Mouse (Mus musculus): Measurements from ENCODE around the gene Cask.

The Cask gene

DNA sequence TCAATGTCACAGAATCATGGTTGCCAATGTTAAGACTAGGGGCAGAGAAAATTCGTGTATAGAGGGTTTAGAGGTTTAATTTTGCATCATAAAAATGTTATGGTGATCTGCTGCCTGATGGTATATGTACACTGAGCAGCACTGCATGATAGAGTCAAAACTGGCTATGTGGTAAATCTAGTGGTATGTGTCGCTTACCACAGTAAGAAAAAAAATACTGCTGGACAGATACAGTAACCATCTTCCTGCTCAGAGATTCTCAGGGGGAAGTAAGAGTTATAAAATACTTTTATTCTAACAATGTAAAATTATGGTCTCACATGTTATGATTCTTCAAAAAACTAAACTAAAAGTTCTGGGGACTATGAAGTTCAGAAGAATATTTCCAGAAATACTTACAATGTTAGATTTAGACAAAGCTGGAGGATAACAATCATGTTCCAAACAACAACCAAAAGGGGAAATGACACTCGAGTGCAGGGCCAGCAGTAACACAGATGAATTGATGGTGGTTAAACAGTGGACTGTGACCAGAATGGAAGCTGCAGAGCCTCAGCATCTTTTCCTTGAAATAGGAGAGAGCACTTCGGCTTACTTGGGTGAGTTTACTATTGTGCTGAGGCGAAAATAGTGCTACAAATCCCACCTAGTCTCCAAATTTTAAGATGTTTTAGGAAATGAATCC lies 219.4 kb downstream of the Cask start, which contains the start of gene Gpr34:
TSS of gene Gpr34 (plus strand) at position 491 of the 685 bp plus-strand sequence.
- no peak for DNase-seq (ENCODE audit: low spot score in 2 of 2)

DNA sequence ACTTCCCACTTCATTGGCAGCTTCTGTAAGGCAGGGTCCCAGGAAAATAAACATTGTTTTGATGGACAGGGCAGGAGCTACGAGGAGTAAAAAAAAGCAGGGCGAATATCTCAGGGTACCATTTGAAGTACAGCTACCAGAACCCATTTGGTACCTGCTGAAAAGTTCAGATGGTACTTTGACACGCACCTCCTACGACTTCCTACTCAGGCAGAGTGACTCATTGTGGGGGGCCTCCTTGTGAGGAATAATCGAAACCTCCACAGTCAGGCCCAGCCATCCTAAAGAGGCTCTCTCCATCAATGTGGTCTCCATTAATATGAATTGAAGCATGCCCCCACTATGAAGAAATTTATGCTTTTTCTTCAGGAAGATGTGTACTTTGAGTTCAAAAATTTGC lies 228.5 kb downstream of the Cask start:
- no peak for DNase-seq (ENCODE audit: low spot score in 2 of 2)

DNA sequence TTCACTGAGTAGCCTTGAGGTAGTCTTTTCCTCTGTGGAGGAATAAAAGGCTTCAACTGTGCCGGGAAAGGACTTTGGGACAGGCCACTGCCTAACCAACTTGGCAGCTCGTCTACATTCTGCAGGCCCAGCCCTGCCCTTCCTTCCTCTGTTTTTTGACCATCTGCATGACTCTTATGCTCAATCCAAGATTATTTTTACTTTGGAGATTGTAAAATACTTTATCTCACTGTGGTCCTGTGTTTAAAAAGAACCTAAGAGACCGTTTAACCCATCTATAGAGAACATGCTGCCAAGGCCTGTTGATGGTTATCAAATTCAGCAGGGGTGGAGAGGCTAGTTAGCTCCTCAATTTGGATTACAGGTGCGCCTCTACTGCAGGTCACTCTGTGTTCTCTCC lies 229.7 kb downstream of the Cask start:
- DNase-seq (ENCODE audit: low spot score in 2 of 2) = no peak

DNA sequence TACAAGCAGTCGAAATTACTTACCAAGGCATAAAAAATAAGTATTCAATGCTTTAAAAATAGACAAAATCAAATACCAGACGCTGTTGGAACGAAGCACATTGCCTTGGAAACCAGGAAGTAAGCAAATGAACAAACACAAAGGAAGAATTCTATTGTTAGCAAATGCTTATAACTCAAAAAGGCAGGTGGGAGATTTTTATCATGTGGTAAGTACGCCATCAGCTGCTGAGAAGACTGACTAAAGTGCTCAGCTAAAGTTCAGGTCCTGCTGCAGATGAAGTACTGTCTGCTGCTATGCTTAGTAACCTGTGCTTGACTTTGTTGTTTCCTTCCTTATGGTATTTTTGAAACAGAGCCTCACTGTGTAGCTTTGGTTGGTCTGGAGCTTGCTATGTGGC lies 232.7 kb downstream of the Cask start:
- DNase-seq (ENCODE audit: low spot score in 2 of 2) = no peak

DNA sequence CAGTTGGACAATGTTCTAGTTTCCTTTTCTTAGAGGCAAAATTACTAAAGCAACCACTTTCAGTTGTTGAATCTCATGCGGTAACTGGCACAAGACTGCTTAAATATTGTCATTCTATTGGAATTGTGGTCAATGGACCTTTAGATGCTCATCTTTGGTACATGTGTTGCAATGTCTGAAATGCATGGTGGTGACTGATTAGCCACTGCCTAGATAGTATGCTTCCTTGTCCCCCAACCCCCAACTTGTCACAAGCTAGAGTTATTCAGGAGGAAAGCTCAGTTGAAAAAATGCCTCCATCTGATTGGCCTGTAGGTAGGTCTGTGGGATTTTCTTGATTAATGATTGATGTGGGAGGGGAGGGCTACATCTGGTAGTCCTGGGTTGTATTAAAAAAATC lies 233.9 kb downstream of the Cask start:
- no peak for DNase-seq (ENCODE audit: low spot score in 2 of 2)

DNA sequence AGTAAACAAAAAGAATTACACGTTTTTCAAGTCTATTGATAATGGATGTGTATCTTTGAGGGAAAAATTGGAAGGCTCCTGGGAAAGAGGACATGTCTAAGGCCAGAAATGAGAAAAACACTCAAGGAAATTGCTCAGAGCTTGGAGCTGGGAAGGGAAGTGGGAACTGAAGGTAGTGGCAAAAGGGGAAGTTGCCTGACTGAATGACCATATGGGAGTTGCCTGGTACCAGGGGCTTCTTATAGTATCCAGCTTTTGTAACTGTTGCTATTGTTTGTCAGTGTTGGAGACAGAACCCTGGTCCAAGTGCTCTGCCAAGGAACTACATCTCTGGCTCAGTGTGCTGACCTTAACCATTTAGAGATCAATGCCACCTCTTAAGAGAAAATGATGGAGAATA lies 234.4 kb downstream of the Cask start:
- no peak for DNase-seq (ENCODE audit: low spot score in 2 of 2)

DNA sequence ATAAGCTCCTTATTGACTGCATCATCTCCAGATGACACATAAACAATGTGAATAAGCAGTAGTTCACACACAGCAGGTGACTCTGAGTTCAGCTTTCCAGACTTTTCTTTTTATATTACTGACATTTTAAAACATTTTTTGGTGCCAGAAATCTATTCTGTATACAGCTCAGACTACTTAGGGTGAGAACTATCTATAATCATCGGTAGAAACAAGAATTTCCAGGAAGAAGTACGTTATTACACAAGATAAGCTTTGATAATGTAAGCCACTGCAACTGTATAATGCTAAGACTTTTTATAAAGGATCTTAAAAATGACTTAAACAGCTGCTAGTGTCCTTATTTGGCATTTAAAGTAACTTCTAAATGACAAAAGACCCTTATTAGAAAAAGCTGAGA lies 239.1 kb downstream of the Cask start:
- no peak for DNase-seq (ENCODE audit: low spot score in 2 of 2)

DNA sequence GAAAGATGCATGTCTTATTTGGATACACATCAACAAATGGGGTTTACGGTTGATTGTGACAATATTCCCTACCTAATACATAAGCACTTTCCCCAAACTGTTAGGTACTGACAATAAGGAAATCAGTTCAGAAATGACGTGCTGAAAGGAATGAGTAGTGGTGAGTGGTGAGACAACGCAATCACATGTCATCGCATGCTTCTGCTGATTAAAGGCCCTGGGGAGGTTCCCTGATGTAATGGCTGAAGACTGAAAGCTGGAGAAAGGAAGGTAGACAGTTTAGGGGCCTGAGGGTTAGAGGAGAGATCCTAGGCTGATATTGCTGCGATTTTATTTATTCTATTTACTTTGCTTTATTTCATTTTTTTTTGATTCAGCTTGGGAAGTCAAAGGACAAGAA lies 240.1 kb downstream of the Cask start:
- no peak for DNase-seq (ENCODE audit: low spot score in 2 of 2)

DNA sequence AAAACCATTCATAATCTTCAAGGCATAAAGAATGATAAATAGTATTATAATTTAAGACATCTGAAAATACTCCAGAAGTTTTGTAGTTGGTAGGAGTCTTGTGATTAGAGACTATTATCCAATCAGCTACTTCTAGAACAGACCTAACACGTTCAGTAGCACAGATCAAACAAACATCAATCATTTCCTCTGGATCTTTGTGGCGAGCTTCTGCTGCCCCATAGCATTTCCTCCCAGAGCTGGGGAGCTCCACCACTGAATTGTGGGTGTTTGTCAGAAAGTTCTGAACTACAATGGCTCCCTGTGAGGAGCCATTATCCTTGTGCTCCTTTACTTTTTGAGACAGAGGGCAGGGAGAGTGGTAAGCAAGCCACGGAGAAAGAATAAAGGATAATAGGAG lies 243.4 kb downstream of the Cask start:
- no peak for DNase-seq (ENCODE audit: low spot score in 2 of 2)

DNA sequence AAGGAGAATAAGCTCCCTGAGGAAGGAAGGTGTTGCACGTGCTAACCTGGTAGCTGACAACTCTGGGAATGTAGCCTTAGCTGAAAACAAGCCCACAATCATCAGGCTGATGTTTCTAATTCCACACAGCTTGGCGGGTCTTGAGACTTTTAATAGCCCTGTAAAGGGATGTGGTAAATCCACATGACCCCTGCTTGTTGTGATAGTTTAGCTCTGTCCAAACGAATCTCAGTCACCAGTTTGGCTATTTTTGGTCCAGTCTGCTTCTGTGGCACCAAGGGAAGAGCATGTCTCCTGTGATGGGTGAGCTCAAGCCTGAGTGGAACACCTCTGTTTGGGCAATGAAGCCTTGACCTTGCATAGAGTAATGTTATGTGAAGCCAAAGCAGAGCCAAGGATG lies 244.4 kb downstream of the Cask start:
- DNase-seq (ENCODE audit: low spot score in 2 of 2) = no peak

DNA sequence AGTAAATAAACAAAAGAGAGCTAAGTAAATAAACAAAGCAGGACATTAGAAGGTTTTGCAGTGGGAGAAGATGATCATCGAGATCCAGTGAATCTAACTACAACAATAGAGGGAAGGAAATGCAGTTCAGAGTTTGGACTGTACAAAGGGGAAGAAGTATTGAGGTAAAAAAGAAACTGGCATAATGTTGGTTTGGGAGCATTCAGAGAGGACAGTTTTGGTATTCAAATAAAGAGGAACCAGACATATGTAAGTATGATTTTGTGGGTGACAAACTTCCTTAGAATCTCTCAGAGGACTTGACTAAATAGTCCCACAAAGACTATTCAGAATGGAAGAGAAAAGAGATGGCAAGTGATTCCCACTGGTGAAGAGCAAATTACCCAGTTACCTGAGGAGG lies 251.2 kb downstream of the Cask start:
- no peak for DNase-seq (ENCODE audit: low spot score in 2 of 2)

DNA sequence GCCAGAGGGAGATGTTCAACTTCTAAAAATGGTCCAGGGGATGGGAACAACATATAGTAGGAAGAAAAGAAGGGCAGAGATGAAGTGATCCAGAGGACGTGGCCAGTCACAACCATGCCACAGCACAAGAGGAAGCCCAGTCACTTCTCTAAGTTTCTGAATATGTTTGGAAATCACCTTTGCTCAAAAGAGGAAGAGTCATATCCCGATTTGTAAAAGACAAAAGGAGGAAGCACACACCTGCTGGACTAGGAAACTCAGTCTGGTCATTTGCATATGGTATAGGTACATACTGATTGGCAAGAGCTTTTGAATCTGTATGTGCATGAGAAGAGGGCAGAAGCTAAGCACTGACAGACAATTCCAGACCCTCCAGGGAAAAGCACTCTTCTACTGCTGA lies 251.8 kb downstream of the Cask start:
- DNase-seq (ENCODE audit: low spot score in 2 of 2) = no peak

DNA sequence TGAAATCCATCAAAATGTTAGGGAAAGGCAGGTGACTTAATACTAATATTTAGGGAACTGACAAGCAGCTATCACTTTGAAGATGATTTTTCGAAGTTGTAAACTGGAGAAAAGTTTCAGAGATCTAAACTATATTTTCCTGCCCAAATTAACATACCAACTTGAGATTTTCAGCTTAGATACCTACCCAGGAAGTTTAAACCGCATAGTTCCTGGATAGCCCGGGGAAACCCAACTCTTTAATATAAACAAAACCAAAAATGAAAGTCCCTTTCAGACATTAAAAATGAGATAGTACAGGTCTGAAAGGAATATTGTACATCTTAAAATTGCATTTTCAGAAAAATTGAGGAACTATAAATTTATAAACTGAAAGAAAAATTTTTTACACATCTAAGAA lies 273.5 kb downstream of the Cask start:
- no peak for DNase-seq (ENCODE audit: low spot score in 2 of 2)

DNA sequence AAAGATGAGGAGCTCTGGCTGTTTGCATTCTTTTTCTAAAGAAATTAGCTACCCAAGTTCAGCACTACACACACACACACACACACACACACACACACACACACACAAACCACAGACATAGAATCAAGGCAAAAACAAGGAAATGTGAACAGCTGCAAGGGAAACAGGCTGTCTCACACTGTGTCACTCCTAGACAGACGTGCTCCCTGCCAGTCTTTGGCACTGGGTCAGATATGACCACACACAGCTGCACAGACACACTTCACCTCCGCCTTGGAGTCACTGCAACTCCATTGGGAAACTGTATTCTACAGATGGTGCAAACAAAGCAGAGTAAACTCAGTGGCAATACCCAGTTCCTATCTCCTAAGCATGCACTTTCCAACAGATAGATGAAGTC lies 274.6 kb downstream of the Cask start:
- DNase-seq (ENCODE audit: low spot score in 2 of 2) = no peak

DNA sequence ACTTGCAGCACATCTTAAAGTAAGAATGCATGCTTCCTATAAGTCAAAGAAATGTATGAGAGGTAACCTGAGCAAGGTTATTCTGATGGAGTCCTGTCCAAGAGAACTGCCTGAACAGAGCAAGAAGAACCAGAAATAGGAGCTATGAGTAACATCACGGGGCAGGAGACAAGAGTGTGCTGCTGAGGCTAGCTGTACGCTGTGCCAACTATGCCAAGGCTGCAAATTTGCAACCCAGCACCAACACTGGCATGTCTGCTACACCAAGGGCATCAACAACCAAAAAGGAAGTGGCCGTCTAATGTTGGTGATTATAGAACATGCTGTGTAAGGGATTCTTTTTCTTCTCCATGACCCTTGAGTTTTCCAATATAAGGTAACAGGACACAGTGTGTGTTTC lies 276.3 kb downstream of the Cask start:
- no peak for DNase-seq (ENCODE audit: low spot score in 2 of 2)

DNA sequence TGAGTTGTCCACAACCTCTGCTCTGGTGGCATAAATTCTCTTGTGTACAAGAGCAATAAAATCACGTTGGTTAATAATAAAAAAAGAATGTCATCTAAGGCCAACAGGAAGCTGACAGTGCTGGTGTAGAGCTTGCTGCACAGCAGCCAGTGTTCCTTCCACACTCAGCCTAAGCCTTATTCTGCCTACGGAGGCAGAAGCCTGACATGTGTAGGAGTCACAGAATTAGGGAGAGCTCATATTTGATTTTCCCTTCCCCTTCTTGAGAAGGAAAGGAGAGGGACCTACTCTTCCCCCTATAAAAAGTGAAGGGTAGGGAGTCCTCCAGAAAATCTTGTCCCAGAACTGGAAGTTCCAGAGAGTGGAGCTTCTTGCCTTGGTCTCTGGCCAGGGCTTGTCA lies 276.9 kb downstream of the Cask start:
- no peak for DNase-seq (ENCODE audit: low spot score in 2 of 2)

DNA sequence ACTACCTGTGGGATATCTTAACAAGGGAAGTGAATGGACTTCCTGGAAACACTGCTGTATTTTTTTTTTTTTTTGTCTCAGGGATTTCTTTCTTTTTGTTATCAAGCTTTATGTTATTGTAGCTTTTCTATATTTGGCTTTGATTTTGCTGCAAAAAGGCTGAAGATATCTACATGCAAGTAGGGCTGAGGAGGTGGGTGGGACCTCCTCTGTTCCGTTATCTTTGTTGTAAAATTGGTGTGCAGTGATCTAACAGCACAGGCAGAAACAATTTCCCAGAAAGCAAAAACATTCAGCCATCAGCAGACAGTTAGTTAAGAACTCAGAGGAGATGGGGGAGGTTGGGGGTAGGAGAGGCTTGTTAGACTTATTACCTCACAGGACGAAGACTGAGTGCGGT lies 296.7 kb downstream of the Cask start:
- DNase-seq (ENCODE audit: low spot score in 2 of 2) = no peak

DNA sequence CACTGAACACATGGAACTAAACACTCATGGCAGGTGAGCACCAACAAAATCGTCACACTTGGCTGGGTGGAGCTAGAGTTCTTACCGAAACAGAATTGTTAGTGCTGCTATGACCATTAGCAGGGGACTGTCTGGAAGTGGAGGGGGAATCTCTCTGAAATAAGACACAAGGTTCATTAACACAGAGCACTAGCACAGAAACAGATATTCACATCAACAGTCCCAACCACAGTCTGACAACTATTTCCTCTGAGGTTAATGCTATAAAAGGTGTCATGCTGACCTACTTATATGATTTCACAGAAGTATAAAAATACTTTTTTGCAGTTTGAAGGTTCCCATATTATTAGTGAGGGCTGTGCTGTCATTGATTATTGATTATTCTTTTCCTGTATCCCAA lies 298.9 kb downstream of the Cask start:
- DNase-seq (ENCODE audit: low spot score in 2 of 2) = no peak

DNA sequence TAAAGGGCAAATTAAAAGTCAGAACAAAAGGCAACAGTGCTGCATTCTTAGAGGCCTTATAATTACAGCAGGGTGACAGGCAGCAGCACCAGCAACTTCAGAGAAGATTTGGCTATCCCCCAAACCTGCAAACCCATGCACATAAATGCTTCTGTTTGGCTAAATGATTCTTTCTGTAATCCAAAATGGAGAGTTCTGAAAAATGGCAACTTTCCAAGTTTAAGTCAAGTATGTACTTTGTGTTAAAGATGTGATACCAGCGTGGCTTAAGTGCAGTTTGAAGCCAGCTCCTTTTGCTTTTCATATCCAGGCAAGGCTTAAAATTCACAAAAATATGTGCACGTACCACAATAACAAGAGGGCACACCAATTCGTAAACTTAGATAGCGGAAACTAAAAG lies 299.6 kb downstream of the Cask start:
- DNase-seq (ENCODE audit: low spot score in 2 of 2) = no peak

DNA sequence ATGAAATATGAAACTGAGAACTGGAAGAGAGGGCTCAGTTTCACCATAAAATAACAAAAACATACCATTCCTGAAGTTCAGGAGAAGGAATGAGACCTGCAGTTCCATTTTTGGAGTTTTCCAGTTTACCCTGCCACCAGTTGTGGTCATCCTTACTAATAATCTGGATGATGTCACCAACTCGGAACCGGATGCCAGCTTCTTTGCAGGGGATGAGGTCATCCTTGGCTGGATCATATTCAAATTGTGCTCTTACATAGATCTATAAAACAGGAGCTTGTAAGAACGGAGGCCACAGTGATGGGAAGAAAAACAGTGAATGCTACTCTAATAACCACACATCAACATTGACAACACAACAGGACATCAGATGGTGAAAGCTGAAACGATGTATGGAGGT lies 302.1 kb downstream of the Cask start:
- no peak for DNase-seq (ENCODE audit: low spot score in 2 of 2)

DNA sequence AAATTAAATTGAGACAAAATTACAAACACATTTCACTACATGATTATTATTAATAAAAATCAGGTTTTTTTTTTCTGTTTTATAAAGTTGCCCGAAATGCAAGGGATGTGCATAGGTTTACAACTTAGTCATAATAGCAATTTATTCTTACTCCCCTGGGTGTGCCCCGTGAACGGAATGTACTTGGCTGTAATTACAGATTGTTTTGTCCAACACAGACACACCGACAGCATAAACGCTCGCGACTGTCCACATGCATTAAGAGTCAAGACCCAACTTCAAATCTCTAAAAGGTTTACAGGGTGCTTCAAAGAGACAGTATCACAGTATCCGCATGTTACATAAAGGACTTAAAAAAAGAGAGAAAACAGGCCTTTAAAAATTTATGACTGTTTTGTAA lies 329.9 kb downstream of the Cask start:
- no peak for DNase-seq (ENCODE audit: low spot score in 2 of 2)

DNA sequence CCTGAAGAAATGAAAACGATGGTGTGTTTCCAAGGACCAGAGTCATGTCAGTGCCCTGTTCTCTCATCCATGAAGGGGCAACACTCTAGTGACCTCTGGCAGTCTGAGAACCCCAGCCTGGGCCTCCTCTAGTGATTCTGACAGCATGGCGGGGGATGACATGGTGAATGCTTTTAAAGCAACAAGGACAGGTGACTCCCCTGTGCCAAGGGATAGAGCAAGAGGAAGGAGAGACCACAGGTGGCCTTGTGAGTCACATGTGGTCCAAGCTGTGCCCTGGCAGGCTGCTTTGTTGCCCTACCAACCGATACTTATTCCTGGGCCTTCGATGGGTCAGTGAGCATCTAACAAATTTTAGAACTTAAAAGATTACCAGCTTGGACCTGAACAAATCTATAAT lies 330.6 kb downstream of the Cask start:
- DNase-seq (ENCODE audit: low spot score in 2 of 2) = no peak

DNA sequence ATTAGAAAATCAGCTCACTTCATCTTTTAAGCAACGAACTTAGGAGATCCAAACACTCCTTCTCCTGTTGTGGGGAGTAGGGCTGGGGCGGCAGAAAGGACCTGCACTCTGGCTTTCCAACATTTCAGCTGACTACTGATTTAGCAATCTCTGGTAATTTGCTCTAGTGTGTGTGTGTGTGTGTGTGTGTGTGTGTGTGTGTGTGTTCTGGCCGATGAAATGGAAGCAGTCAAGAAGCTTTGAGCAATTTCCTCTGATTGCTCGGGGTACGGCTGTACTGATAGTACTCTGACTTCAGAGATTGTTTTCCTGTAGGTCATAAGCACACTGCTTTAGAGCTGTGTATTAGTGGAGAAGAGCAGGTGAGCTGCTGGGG lies 331.8 kb downstream of the Cask start:
- DNase-seq (ENCODE audit: low spot score in 2 of 2) = no peak

DNA sequence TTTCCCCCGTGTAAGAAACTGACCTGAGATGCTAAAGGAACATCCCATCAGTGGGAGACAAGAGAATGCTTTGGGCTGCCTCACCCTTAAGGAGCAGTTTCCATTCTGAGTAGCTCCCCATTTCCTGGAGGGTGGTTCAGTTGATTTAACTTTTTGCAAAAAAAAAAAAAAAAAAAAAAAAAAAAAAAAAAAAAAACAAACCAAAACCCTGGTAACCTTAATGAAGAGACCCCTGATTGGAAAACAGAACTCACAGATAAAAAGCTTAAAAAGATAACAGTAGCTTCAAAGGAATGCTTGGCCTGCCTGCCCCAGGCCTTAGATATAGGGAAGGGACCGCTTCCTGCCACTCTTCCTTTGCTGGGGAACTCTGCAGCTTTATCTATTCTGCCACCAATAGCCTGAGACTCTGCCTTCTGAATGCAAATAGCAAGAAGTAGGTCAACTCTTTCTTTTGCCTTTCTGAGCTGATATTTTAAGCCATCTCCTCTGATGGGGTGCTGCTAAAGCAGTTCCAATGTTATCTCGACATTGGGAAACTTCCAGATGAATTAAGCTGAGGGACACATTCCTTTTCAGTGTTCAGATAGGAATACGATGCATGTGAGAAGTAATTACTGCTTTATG lies 332.3 kb downstream of the Cask start:
- DNase-seq (ENCODE audit: low spot score in 2 of 2) = no peak
